Mouse (Mus musculus): ENCODE measurements around the gene Sf3b3.

DNA sequence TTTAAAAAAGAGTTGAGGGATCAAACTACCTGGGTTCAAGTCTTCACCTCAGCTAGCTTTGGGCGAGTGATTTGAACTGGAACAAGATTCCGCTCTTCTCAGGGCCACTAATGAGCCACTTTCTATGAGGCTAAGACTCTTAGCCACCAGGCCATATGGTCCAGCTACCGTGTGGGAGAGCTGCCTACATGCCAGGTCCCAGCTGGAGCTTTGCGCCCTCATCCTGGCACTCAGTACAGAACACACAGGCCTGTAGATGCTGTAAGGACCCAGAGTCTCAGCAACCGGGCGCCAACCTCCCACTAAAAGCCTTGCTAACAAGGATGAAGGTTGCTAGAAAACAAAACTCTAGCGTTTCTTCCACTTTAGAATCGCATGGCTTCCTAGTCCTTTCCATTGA lies 41.9 kb upstream of the Sf3b3 start:
- TF ChIP-seq CTCF (IDR thresholded peaks at IDR 0.05; ENCODE audit: borderline replicate concordance, control insufficient read depth, extremely low read depth, insufficient read depth, low read length, poor library complexity) (no peak), POLR2A (IDR thresholded peaks at IDR 0.05; ENCODE audit: control insufficient read depth, extremely low read depth, insufficient read depth, low read length, poor library complexity) (no peak)
